Mouse (Mus musculus): ENCODE measurements at regions not wholly inside any gene's neighbourhood (a gene's known extent, or its start where the extent isn't known, plus 50 kb on each side); places are given as distances from the start of the nearest gene placed in this dataset.

- no peak for TF ChIP-seq POLR2A (IDR thresholded peaks at IDR 0.05; ENCODE audit: low read depth, low read length)
- TF ChIP-seq CTCF (IDR thresholded peaks at IDR 0.05; ENCODE audit: extremely low read depth, insufficient read depth, insufficient read length, insufficient replicate concordance), result no peak
These were observed 95.2 kb upstream of the Fyn start for GRCm38 (mm10) chr10:39273426-39273825.
